Mouse (Mus musculus) adrenal gland, postnatal 36 days (tissue): ENCODE measurements at regions not wholly inside any gene's neighbourhood (a gene's known extent, or its start where the extent isn't known, plus 50 kb on each side); places are given as distances from the start of the nearest gene placed in this dataset.
A peak's percentile ranks its signal among the peaks of the same experiment; 100 is the strongest.

Source experiments
- DNase-seq, 2 experiments: peaks; one replicate each; pipeline ENCODE4 v3.0.0; 2021; ENCODE audit warnings: mixed read lengths in 1 of 2

DNA sequence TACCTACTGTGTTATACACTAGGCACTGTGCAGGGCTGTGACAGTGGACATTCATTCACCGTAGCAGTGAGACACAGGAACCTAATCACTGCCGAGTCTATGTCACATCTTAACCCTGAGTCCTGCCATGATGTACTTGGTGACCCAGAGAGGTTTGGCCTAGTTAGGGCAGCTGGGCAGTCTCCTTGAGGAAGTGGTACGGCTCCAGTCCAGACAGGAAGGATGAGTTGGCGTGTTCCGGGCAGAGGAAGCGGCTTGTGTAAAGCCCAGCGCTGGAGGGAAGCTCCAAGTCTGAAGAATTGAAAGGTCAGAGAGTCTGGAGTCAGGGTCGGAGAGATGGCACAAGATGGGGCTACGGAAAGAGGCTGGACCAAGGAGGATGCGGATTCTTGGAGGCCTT is 99.4 kb upstream of the Smim15 start:
- DNase-seq, result peak; percentile 42 to 51

DNA sequence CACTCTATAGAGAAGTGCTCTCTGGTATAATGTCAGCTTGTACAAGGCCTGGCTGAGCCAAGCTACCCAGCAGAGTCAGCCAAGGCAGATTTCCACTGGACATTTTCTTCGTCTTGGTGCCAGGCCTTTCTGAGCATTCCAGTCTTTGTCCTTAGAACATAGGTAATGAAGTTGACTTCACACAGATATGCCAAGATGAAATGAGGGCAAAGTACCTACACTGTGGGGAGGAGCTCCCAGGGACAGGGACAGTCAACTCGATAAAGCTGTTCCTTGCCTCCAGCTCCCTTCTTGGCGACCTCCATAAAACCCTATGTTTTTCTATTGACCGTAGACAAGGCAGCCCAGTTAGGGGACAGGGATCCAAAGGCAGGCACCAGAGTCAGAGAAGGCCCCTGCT is 101.3 kb upstream of the Smim15 start:
- no peak for DNase-seq

GRCm38 (mm10) chr13:107942297-107942962 is 101.8 kb upstream of the Smim15 start:
- no peak for DNase-seq

GRCm38 (mm10) chr13:107939916-107940646 is 104.2 kb upstream of the Smim15 start:
- no peak for DNase-seq

DNA sequence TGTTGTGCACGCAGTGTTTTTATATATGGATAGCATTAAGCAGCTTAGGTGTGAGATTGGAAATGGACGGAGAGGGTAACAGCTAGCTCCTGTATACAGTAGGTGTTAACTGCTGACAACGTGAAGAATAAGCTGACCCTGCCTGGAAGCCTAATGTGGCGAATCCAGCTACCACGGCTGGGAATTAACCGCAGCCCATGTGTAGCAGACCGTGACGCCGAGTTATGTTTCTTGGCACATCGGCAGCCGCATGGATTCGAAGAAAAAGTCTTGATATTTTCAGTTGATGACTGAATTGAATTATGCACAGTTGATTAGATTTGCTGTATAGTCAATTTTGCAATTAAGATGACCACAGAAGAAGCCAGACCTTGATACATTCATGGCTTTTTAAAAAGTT is 108.6 kb upstream of the Smim15 start:
- DNase-seq, result no peak

DNA sequence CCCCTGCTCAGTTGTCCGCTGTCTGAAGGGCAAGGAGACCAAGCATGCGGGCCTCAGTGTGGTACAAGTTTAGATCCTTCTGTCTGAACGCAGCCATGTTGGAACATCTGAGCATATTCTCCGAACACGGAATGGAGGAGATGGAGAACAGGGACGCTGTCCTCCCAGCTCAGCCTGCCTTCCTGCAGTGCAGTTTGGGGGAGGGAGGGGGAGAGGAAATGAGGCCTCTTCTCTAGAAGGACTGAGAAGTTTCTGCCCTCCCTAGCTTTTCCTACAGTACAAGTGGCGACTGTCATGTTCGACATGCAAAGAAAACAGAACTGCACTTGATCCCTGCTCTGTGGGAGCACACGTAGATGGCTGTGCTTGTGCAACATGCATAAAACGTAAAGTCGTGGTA is 109.6 kb upstream of the Smim15 start:
- no peak for DNase-seq

DNA sequence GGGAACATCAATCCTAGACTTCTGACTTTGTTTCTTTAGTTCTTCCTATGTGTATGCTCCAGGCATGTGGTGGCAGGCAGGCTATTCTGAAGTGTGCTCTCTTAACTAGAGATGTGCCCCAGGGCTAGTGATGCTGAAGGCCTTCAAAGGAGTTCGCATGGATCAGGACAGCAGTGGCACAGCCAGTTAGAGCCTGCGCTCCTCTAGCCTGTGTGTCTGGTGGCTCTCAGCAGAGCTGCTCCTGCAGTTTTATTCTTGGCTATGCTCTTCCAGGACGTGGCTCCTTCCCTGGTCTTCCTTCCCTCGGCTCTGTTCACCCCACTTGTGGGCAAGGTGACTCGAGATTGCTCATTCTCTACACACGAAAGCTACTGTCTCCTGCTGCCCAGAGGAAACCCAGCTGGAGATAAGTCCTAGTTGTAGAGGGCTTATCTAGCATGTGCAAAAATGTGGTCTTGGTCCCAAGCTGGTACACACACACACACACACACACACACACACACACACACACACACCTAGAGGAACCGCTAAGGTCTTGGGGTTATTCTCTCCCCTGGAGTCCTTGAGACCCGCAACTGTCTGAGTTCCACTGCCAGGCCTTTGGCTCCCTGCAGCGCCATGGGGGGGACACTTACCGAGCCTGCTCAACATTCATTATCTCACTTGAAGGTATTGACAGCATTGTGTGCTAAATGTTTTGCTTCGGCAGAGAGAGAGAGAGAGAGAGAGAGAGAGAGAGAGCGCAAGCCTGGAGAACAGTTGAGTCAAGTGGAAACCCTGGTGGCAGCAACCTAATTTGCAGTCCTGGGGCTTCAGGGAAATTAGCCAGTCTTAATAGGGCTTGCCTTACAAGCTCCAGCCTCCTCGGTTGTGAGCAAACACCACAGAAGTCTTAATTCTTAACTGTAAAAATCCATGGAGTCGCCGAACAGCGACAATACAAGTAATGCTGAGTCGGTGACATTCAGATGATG is 110.4 kb upstream of the Smim15 start:
- DNase-seq, result no peak

DNA sequence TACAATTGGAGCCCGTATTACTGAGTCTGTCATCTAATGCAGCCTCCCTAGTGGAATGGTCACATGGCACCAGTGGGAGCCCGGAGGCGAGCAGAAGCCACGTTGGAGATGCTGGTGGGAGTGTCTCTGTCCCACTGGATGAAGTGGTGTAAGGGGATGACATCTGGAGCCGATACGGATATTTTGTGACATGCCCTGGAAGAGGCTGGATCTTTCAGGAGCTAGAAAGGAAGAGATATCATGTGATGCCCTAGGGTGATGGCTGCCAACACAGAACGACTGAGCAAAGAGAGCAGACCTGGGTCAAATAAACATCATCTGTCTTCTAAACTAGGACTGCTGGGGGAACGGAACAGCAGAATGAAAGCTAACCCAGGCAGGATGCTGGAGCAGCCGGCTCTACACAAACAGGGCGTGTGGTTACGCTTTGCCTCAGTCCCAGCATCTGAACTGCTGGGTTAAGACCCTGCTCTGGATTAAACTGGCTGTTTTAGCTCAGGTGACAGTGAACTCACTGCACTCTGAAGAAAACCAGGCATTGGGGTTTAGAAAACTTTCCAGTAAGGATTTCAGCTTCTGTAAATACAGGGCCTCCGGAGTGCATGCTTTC is 111.7 kb upstream of the Smim15 start:
- no peak for DNase-seq

DNA sequence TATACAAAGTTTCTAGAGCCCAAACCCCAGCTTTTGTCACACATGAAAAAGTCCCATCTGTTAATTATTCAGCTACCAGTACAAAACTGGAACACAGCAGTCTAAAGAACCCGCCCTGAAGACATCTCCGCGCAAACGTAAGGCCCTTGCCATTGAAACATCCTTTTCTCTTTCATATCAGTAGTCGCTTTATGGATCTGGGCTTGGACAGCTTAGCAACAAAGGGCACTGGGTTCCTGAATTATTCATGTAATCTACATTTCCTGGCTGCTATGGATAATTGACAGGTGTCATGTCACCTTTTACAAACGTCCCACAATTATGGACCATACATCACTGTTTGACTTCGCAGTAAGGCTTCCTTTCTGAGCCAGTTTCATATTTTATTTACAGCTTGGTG is 113.0 kb upstream of the Smim15 start:
- no peak for DNase-seq

DNA sequence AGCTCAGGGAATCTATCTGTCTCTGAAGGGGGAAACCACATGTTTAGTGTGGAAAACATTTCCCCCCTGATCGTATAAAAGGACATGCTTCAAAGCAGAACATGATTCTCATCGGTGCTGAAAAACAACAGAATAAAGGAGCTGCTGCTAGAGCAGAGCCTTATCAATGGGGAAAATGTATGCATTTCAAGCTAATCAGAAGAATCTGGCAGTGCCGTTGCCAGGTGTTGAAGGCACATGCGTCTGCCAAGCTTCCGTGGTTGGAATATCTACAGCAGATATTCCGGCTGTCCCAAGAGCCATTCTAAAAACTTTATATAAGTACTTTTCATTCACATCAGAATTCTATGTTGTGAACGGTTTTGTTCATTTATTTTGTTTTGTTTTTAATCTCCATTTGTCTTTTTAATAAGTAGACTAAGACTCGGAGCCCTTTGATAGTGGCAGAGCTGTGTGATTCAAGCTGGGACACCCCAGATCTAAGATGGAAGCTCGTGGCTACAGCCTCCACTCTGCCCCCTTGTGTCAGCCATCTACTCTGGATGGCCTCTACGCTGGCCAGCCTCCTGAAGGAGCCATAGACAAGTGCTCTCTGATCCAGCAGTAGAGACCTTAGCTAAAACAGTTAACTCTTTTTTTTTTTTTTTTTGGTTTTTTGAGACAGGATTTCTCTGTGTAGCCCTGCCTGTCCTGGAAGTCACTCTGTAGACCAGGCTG is 116.6 kb upstream of the Smim15 start:
- peak; percentile 22 to 58 for DNase-seq

DNA sequence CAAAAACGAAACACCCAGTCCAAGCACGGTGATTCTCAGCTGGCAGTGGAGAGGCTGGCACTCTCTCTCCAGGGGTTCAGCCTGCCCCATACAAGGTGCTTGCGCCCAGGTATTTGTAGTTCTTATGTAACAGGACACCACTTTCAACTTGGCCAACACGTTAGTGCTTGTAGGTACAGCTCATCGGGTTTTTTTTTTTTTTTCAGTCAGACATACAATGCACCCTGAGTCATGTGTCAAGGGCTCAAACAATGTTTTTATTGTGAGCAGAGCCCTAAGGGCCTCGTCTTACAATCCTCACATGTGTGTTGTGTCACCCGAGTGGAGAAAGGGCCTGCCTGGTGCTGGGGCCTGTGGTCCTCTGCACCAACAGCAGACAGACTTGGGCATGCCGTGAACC is 118.8 kb upstream of the Smim15 start:
- no peak for DNase-seq

- peak in 1 of 2 experiments; percentile 22 for DNase-seq
These were observed 120.8 kb upstream of the Smim15 start for GRCm38 (mm10) chr13:107923129-107924114.

DNA sequence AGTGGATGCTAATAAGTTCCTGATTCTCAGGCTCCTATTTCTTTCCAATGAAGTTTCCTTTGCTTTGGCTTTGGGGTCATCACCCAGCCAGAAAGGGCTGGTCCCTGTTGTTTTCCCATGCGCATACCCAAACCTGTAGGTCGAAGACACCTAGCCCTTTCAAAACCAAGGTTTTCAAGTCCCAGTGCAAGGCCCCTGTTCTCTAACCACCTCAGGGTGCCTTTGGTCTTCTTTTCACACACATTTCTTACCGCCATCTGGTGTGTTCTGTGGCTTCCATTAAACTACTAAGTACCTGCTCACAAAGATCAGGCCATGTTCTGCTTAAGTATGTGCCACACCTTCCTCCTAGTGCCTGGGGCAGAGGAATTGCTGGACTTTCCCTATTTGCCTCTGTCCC is 124.8 kb upstream of the Smim15 start:
- no peak for DNase-seq

GRCm38 (mm10) chr13:107918478-107918877 is 125.8 kb upstream of the Smim15 start:
- DNase-seq, result no peak

GRCm38 (mm10) chr13:107918065-107918464 is 126.2 kb upstream of the Smim15 start:
- no peak for DNase-seq

DNA sequence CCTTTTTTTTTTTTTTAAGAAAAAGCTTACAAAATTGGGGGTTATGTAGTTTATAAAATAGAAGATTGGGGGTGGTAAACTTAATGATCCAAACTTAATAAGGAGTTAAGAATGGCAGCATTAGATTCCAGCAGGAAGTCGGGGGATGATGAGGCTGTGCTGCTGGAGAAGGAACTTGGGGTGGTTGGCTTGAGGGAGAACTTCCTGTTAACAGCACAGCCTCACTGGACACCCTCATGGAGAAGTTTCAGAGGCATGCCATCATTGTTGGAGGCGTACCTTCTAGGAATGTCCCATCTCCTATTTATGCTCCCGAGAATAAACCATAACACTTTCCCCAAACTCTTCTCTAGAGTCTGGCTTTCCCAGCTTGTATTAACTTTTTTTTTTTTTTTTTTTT is 126.7 kb upstream of the Smim15 start:
- DNase-seq, result no peak

DNA sequence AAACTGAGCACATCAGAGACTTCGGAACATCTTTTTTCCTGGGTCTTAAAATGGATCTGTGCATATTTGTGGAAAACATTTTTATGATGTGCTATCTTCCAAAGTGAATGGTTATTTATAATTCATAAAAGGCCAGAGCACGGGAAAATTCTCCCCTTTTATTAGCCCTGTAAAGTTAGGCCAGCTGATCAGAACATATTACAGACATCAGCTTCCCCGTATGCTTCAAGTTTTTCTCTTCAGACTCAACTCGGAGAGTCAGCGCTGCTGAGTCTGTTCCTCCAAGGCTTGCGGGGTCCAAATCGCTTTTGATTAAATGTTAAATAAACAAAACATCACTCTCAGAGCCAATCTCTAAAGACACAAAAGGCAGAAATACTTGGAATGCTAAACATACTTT is 134.1 kb upstream of the Smim15 start:
- no peak for DNase-seq

DNA sequence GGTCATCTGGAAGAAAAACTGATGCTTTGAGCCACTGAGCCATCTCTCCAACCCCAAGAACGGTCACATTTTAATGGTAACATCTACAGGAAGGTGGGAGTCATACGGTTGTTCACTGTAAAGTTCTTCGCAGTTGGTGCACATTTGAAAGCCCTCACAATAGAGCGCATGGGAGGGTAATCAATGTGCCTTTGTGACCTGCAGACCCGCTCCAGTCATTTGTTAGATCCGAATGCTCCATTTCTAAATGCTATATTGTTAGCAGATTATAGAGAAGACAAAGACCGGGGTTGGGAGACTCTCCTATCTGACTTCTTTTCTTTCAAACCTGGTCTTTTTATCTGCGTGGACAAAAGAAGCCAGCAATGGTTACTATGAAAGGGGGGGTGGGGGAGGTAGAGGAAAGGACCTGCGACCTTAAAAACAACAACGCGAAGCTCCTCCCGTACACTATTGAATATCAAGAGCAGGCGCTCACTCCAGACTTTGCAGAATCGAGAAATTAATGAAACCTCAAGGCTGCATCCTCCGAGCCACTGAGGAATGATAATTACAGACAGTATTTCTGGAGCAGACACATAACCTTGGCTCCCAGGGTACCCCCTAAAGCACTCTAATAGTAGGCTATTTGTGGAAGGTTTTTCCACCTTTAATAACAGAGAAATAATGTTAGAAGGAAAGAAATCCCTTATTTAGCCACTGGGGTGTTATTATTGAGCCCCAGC is 134.7 kb upstream of the Smim15 start:
- DNase-seq, result no peak

GRCm38 (mm10) chr13:107907966-107908365 is 136.3 kb upstream of the Smim15 start:
- DNase-seq, result no peak

- no peak for DNase-seq
These were observed 139.4 kb upstream of the Smim15 start for GRCm38 (mm10) chr13:107904851-107905250.
